Mouse (Mus musculus): ENCODE results near the gene Asphd2.
A peak's percentile ranks its signal among the peaks of the same experiment; 100 is the strongest.
"Not testable (repeated sequence)": the region's sequence is repeated elsewhere in the genome, so short reads cannot be mapped to it uniquely, and the experiment has no call there.

The Asphd2 gene

DNA sequence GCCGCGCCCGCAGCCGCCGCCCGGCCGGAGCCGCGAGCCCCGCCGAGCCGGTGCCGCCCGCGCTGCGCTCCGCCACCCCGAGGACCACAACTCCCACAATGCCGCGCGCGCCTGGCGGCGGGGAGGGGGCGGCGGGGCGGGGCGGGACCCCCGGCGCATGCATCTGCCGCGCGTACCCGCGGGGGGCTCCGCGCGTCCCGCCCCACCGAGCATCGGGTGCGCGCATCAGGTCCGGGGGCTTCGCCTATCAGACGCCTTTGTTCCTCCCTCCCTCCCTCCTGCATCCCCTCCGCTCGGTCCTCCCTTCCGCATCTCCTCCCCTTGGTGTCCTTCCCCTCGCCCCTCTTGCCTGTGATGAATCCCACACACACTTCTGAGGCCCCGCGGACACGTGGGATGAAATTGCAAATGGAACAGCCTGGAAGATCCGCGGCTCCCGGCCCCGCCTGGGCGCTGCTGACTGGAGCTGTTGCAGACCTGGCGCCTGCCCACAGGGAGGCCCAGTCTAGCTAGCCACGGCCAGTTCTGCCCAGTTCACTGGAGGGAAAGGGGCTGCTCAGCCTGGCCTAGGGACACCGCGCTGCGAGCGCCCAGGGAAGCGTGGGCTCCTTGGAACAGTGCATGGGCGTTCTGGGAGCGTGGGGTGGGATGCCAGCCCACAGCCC, at the start of gene Asphd2:
Asphd2 (minus strand) TSS at position 88 of the 665 bp plus-strand sequence.
- peak; percentile 54 for DNase-seq

DNA sequence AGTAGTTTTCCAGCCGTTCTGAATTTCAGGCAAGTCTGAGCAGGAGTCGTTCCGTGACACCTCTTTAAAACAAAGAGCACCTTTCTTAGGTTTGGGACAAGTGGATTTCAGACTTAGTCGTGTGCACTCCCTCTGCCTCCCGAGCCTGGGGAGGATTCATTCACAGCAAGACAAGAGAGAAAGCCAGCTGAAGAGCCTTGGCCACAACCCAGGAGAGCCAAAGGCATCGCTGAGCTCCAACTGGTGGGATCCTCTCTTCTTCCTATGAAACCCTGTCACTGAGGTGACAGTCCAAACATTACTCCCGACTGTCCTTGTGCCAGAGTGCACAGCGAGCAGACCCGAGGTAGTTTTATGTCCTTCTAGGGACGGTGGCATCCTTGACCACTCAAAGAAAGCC, 43.9 kb upstream of the Asphd2 start:
- no peak for DNase-seq

GRCm38 (mm10) chr5:112433004-112433403, 38.3 kb upstream of the Asphd2 start:
- DNase-seq, result peak; percentile 68

DNA sequence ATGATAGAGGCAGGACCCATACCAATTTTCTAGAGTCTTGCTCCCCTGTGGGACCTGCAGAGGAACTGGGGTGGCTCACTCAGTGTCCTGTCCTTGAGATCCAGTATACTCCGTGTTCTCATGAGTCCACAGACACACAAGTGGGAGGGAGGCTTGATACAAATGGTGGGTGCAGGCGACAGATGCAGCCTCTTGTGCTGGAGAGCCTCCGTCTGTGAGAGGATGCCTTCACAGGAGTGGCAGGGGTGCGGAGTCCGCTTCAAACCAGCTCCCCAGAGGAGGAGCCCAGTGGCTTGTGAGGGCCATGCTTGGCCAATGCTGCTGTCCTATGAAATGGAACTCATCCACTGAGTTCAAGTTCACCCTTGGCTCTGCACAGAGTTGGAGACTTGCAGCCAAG, 37.4 kb upstream of the Asphd2 start:
- DNase-seq, result no peak

DNA sequence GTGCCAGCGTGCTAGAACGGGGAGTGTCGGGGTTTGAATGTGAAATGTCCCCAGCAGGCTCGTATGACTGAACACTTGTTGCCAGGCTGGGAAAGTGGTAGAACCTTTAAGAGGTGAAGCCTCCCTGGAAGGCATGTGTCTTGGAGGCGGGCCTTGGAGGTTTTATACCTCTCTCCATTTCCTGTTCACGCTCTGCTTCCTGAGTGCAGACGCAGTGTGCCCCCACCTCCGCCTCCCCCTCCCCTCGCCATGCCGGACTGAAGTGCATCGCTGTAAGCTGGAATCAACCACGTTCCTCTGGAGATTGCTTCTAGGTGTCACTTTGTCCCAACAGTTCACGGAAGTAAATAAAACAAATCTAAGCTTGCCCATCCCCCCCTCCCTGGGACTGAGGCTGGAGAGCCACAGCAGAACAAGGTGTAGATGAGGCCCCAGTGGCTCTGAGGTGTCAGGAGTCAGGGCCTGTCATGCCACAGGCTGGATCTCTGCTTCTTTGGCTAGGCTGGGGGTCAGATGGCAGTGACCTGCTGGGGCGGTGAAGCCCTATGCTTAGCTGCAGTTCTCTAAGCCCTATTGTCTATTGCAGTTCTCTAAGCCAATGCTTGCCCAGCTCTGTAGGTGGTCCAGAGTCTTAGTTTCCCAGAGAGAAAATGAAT, 36.6 kb upstream of the Asphd2 start:
- DNase-seq, result no peak

DNA sequence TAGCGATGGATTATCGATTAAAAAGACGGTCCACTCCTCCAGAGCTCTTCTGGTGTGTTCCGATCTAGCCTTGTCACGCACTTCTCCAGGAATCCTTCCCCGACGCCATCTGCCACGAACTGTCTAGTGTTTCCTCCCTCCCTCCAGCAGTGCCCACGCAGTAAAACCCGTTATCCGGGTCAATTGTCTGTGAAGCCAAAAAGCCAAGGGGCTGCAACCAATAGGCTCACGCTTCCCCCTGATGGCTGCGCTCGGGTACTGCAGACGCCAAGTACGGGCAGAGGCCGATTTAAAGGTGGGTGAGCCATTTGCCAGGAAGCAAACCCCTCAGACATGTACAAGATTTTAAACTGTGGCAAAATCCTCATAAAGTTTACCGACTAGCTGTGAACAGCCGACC, 34.3 kb upstream of the Asphd2 start:
- peak; percentile 61 for DNase-seq

DNA sequence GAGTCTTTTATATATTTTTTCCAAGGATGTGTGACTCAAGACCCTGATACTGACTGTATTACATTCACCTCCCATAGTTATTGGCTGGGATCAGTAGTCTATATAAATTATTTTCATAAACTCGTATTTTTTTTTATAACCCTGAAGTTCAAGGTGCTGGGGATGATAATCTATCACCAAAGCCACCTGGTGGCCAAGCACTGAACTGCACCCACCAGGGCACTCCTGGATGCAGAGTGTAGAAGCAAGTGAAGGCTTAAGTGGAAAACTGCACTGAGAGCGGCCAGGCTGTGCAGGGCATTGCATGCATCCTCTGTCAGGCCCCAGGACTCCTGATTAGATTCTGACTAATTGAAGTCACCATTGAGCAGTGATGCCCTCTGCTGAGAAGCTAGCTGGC, 32.6 kb upstream of the Asphd2 start:
- peak; percentile 68 for DNase-seq

- no peak for DNase-seq
Measured at GRCm38 (mm10) chr5:112426635-112427034, 32.0 kb upstream of the Asphd2 start.

- DNase-seq, result no peak
Measured at GRCm38 (mm10) chr5:112419535-112419934, 24.9 kb upstream of the Asphd2 start.

- DNase-seq, result no peak
Measured at GRCm38 (mm10) chr5:112418023-112418422, 23.4 kb upstream of the Asphd2 start.

DNA sequence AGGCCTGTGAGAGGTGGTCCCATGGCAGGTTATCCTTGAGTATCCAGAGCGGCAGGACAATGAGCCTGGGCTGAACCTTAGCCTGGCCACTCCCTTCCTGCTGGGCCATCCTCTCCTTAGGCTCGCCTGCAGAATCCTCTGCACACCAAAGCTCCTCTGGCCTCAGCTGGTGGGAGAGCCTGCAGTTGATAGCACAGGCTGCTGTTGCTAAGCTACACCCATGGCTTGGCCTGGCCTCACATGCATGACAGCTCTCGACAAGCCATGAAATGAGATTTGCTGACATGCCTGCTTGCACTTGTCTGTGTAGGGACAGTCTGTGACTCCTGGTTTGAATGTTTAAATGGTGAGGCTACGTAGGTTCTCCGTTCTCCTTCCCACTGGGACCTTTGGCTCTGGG, 22.0 kb upstream of the Asphd2 start:
- no peak for DNase-seq

GRCm38 (mm10) chr5:112412781-112413180, 18.1 kb upstream of the Asphd2 start:
- not testable (repeated sequence) for DNase-seq

- DNase-seq, result no peak
Measured at GRCm38 (mm10) chr5:112411514-112412335, 17.1 kb upstream of the Asphd2 start.

DNA sequence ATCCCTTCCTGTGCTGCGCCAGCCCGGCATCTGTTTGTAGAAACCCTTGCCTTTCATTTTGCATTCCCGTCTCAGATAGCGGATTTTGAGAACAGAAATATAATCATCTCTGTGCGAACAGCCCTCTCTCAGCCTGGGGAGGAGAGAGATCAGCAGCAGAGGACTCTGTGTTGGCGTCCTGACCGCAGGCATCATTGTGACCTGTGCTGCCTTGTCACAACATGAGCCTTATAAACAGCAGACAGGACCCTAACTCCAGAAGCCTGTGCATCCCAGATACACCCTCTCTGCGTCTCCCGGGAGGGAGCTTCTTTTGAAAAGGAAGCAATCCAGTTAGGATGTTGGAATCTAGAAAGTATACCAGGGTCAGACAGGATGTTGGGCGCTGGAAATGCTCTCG, 16.4 kb upstream of the Asphd2 start:
- no peak for DNase-seq

DNA sequence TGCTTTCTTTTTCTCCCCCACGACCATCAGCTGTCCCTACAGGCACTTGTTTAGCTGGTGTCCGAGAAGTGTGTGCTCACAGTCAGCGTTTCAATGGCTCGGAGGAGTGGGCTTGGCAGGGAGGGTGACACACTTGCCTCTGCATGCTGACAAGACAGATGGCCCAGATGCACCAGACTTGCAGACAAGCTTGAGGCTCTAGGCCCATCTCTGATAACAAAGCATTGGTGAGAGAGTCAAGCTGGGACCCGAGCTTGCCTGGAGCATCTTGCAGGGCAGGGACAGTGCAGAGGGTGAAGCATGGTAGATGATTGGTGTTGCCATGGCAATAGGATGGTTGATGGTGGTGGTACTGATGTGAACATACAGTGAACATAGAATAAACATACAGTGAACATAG, 14.6 kb upstream of the Asphd2 start:
- no peak for DNase-seq

GRCm38 (mm10) chr5:112406017-112406416, 11.4 kb upstream of the Asphd2 start:
- DNase-seq, result no peak

GRCm38 (mm10) chr5:112402437-112402836, 7.8 kb upstream of the Asphd2 start:
- DNase-seq, result no peak

DNA sequence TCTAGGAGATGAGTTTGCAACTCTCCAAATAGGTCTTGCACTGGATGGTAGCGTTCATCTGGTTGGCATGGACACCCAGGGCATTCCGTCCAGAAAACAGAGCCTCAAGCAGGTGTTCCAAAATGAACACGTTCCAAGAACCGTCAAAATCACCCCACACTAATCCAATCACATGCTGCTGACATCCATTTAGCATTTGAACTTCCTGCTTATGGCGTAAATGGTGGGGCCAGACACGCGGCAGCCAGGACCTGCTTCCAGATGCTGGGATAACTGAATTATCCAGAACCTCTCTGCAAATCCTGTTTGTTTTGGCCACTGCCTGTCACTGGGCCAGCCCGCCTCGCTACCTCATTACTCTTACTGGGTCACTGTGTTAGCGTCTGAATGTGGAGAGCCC, 4.6 kb upstream of the Asphd2 start:
- no peak for DNase-seq

- DNase-seq, result no peak
Measured at GRCm38 (mm10) chr5:112396066-112396465, 1.4 kb upstream of the Asphd2 start.

- DNase-seq, result no peak
Measured at GRCm38 (mm10) chr5:112394415-112394763, 277 bp downstream of the Asphd2 start.

- DNase-seq, result no peak
Measured at GRCm38 (mm10) chr5:112393741-112394414, 788 bp downstream of the Asphd2 start.

- DNase-seq, result no peak
Measured at GRCm38 (mm10) chr5:112391676-112392323, 2.9 kb downstream of the Asphd2 start.

DNA sequence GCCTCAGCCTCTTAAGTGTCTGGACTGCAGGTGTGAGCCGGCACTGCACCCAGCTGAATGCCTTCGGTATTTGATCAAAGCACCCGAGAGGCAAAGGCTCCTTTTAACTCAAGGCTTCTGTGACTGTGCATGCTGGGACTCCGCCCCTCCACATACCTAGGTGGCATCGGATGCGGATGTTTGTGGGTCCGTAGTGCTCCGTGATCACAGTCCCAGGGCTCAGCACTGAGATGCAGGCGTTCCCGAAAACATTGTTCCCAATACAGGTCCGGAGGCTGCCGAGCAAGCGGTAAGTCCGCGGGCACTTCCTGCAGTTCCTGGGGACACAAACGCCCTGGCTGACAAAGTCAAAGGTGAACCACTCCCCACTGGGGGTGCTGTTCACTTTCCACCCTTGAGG, 3.7 kb downstream of the Asphd2 start:
- no peak for DNase-seq

All from liver (tissue).